Comparison of ENCODE assay signal across 10 mouse cellular contexts in genomic region chr3:38820315-38820714, GRCm38 (mm10).
DNase-seq lines count a peak whose midpoint lies in the region; ATAC-seq lines count a peak whose summit lies in the region.
"Had no signal": no experiment of that assay in that cellular context is flagged by ENCODE, and none has a peak within 500 bp of the region (broad histone marks: within the 10 kb centered on the region; RNA-seq: fewer than 3 reads in every experiment).

No protein-coding gene starts in this region.

- no peak overlapping the region for H3K9ac ChIP-seq in midbrain, embryonic 13.5 days (replicated peaks)
- H3K9ac ChIP-seq in liver, embryonic 11.5 days (ENCODE audit: low read depth, low read length): no peak overlapping the region
- H3K9ac ChIP-seq: liver, embryonic 12.5 days had no signal

- H3K4me2 ChIP-seq in midbrain, embryonic 13.5 days (replicated peaks): no peak overlapping the region
- no peak overlapping the region for H3K4me2 ChIP-seq in liver, embryonic 11.5 days
- H3K4me2 ChIP-seq: liver, embryonic 12.5 days had no signal

- H3K27me3 ChIP-seq in midbrain, embryonic 13.5 days: no peaks in the 10 kb centered on the region
- H3K27me3 ChIP-seq in liver, embryonic 11.5 days (replicated peaks; ENCODE audit: control insufficient read depth, insufficient read depth, low read length): no peaks in the 10 kb centered on the region
- H3K27me3 ChIP-seq: liver, embryonic 12.5 days had no signal

- peak; percentile 55 to 61 for DNase-seq in cerebellum, postnatal 14 days
- DNase-seq in cerebellum, adult 18-20 months: no peak
- DNase-seq in layer of hippocampus, postnatal 14 days (ENCODE audit: low spot score in 2 of 2): peak; percentile 9 to 23
- DNase-seq in layer of hippocampus, postnatal 25 days (ENCODE audit: extremely low spot score in 1 of 2, low spot score in 1 of 2): no peak
- DNase-seq in gastrocnemius, adult 18-20 months (ENCODE audit: low spot score): peak; percentile 14
- no peak for DNase-seq in thymus, adult 18-20 months
- no peak for DNase-seq in liver, embryonic 11.5 days (ENCODE audit: low spot score)
- DNase-seq: kidney, adult 2 months had no signal

- WGBS in midbrain, embryonic 13.5 days: 88% methylated on average over 7 of the region's 7 CpGs
- WGBS in liver, embryonic 11.5 days: 86% methylated on average over 7 of the region's 7 CpGs

- peaks cover 11% of the 10 kb centered on the region for H3K4me1 ChIP-seq in midbrain, embryonic 13.5 days (replicated peaks)
- H3K4me1 ChIP-seq in liver, embryonic 11.5 days (replicated peaks; ENCODE audit: control insufficient read depth, insufficient read depth, low read length): no peaks in the 10 kb centered on the region
- H3K4me1 ChIP-seq: liver, embryonic 12.5 days had no signal

- ATAC-seq in midbrain, embryonic 13.5 days: peak; percentile 79
- ATAC-seq in liver, embryonic 11.5 days (replicated peaks; ENCODE audit: low FRiP score): no peak
- ATAC-seq: liver, embryonic 12.5 days had no signal

- peak overlapping the region; percentile 22 for H3K27ac ChIP-seq in midbrain, embryonic 13.5 days
- no peak overlapping the region for H3K27ac ChIP-seq in liver, embryonic 11.5 days (ENCODE audit: low read depth, low read length)
- H3K27ac ChIP-seq: liver, embryonic 12.5 days had no signal

- no peak overlapping the region for H3K4me3 ChIP-seq in midbrain, embryonic 13.5 days (replicated peaks)
- H3K4me3 ChIP-seq in liver, embryonic 11.5 days (ENCODE audit: low read depth, low read length): no peak overlapping the region
- H3K4me3 ChIP-seq: liver, embryonic 12.5 days had no signal

- no peaks in the 10 kb centered on the region for H3K36me3 ChIP-seq in midbrain, embryonic 13.5 days
- H3K36me3 ChIP-seq in liver, embryonic 11.5 days (ENCODE audit: control insufficient read depth, insufficient read depth, low read length): no peaks in the 10 kb centered on the region
- H3K36me3 ChIP-seq: liver, embryonic 12.5 days had no signal

- no peaks in the 10 kb centered on the region for H3K9me3 ChIP-seq in midbrain, embryonic 13.5 days
- H3K9me3 ChIP-seq in liver, embryonic 11.5 days (ENCODE audit: control insufficient read depth, low read length): no peaks in the 10 kb centered on the region
- H3K9me3 ChIP-seq: liver, embryonic 12.5 days had no signal

Comparison
In these comparisons a context has a peak if more than half of its experiments do, and no peak if none do; other contexts are left out.
1. DNase-seq: peak in cerebellum, postnatal 14 days (2 of 2), layer of hippocampus, postnatal 14 days (2 of 2) and gastrocnemius, adult 18-20 months (single experiment); none in cerebellum, adult 18-20 months (0 of 2), layer of hippocampus, postnatal 25 days (0 of 2), thymus, adult 18-20 months (0 of 2) and liver, embryonic 11.5 days (single experiment).